Mouse (Mus musculus): ENCODE results near the gene Pin1. TPM values are rescaled to one million over a fixed set of nuclear protein-coding genes. Genes with fewer than 3 reads are reported as not detected.
"Not testable (repeated sequence)": the region's sequence is repeated elsewhere in the genome, so short reads cannot be mapped to it uniquely, and the experiment has no call there.

Pin1 gene
- total RNA-seq, 2 experiments from 2014 or later, result 24.5 to 27.8 TPM

- peak; percentile 71 to 76 for DNase-seq
These were observed 5.7 kb downstream of the Pin1 start for GRCm38 (mm10) chr9:20657546-20657945.

GRCm38 (mm10) chr9:20662325-20662724, 10.4 kb downstream of the Pin1 start:
- DNase-seq, result peak; percentile 71 to 82

GRCm38 (mm10) chr9:20662874-20663273, 11.0 kb downstream of the Pin1 start:
- no peak for DNase-seq

- DNase-seq, result no peak
These were observed 12.1 kb downstream of the Pin1 start for GRCm38 (mm10) chr9:20663956-20664355.

- no peak for DNase-seq
These were observed 12.5 kb downstream of the Pin1 start for GRCm38 (mm10) chr9:20664366-20664765.

- no peak for DNase-seq
These were observed 13.2 kb downstream of the Pin1 start for GRCm38 (mm10) chr9:20664982-20665637.

- DNase-seq, result peak in 1 of 2 experiments; percentile 51
These were observed 14.0 kb downstream of the Pin1 start for GRCm38 (mm10) chr9:20665925-20666324.

- DNase-seq, result no peak
These were observed 14.7 kb downstream of the Pin1 start for GRCm38 (mm10) chr9:20666510-20667034.

GRCm38 (mm10) chr9:20668065-20668464, 16.2 kb downstream of the Pin1 start:
- no peak for DNase-seq

GRCm38 (mm10) chr9:20672047-20672446, 20.2 kb downstream of the Pin1 start:
- DNase-seq, result no peak

GRCm38 (mm10) chr9:20677892-20678291, 26.0 kb downstream of the Pin1 start:
- DNase-seq, result no peak

- no peak for DNase-seq
These were observed 28.6 kb downstream of the Pin1 start for GRCm38 (mm10) chr9:20680378-20680958.

- DNase-seq, result no peak
These were observed 29.9 kb downstream of the Pin1 start for GRCm38 (mm10) chr9:20681546-20682388.

- DNase-seq, result no peak
These were observed 30.5 kb downstream of the Pin1 start for GRCm38 (mm10) chr9:20682389-20682722.

GRCm38 (mm10) chr9:20685081-20685861, 33.4 kb downstream of the Pin1 start:
- DNase-seq, result no peak

- DNase-seq, result no peak
These were observed 37.5 kb downstream of the Pin1 start for GRCm38 (mm10) chr9:20689403-20689802.

GRCm38 (mm10) chr9:20689913-20690312, 38.0 kb downstream of the Pin1 start:
- no peak for DNase-seq

- not testable (repeated sequence) for DNase-seq
These were observed 38.6 kb downstream of the Pin1 start for GRCm38 (mm10) chr9:20690449-20690848.

- DNase-seq, result peak; percentile 15 to 17
These were observed 41.0 kb downstream of the Pin1 start for GRCm38 (mm10) chr9:20692863-20693262.

GRCm38 (mm10) chr9:20694721-20695235, 42.9 kb downstream of the Pin1 start:
- peak; percentile 33 to 44 for DNase-seq

- no peak for DNase-seq
These were observed 44.3 kb downstream of the Pin1 start for GRCm38 (mm10) chr9:20696107-20696712.
